Mouse (Mus musculus) E14TG2a.4 (cell line): ENCODE data around the gene Umps.

Source experiments
- CTCF ChIP-seq: conservative IDR thresholded peaks from 2 replicates; pipeline ENCODE4 v1.5.1; 2014; ENCODE audit warnings: low read length
- NANOG ChIP-seq: IDR thresholded peaks from 2 replicates; pipeline ENCODE4 v1.6.1; 2014; ENCODE audit warnings: borderline replicate concordance, low read length, mixed read lengths
- POU5F1 ChIP-seq: IDR thresholded peaks from 2 replicates; pipeline ENCODE4 v1.6.1; 2014; ENCODE audit warnings: low read length, borderline replicate concordance

DNA sequence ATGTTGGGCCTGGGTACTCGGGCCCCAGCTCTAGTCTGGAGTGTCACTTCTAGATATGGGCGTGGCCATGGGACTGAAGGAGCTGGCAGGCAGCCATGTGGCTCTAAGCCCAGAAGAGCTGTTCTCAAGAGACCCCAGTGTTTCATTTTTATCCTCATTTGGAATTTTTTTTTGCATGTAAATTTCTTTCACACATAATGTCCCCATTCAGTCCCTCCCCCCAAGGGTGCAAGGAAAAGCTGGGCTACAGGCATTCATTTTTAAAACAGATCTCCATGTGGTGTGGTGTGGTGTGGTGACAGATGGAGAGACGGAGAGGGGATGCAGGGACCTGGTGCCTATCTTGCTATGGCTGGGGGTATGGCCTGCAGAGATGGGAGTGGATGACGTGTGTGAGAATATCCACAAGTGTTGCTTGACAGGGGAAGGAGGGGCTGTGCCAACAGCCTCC is 37.3 kb upstream of the Umps start:
- TF ChIP-seq CTCF (no peak), NANOG (no peak), POU5F1 (no peak)
